Mouse (Mus musculus): ENCODE measurements around the gene Tmod1.

Gene Tmod1

GRCm38 (mm10) chr4:46089524-46090125 lies 50.9 kb downstream of the Tmod1 start:
- DNase-seq (ENCODE audit: low spot score in 2 of 2) = no peak

GRCm38 (mm10) chr4:46092429-46093076 lies 53.8 kb downstream of the Tmod1 start:
- DNase-seq (ENCODE audit: low spot score in 2 of 2) = no peak

- no peak for DNase-seq (ENCODE audit: low spot score in 2 of 2)
These were observed 56.4 kb downstream of the Tmod1 start for GRCm38 (mm10) chr4:46094916-46095825.

- no peak for DNase-seq (ENCODE audit: low spot score in 2 of 2)
These were observed 57.1 kb downstream of the Tmod1 start for GRCm38 (mm10) chr4:46095826-46096159.

- no peak for DNase-seq (ENCODE audit: low spot score in 2 of 2)
These were observed 57.8 kb downstream of the Tmod1 start for GRCm38 (mm10) chr4:46096546-46096945.

- no peak for DNase-seq (ENCODE audit: low spot score in 2 of 2)
These were observed 58.9 kb downstream of the Tmod1 start for GRCm38 (mm10) chr4:46097591-46097990.

- no peak for DNase-seq (ENCODE audit: low spot score in 2 of 2)
These were observed 60.4 kb downstream of the Tmod1 start for GRCm38 (mm10) chr4:46099132-46099531.

GRCm38 (mm10) chr4:46100539-46100938 lies 61.8 kb downstream of the Tmod1 start:
- DNase-seq (ENCODE audit: low spot score in 2 of 2) = no peak

- DNase-seq (ENCODE audit: low spot score in 2 of 2) = no peak
These were observed 62.5 kb downstream of the Tmod1 start for GRCm38 (mm10) chr4:46101211-46101711.

GRCm38 (mm10) chr4:46102078-46102769 lies 63.5 kb downstream of the Tmod1 start:
- no peak for DNase-seq (ENCODE audit: low spot score in 2 of 2)

GRCm38 (mm10) chr4:46110084-46110483 lies 71.3 kb downstream of the Tmod1 start:
- no peak for DNase-seq (ENCODE audit: low spot score in 2 of 2)

GRCm38 (mm10) chr4:46111361-46111760 lies 72.6 kb downstream of the Tmod1 start:
- no peak for DNase-seq (ENCODE audit: low spot score in 2 of 2)

- no peak for DNase-seq (ENCODE audit: low spot score in 2 of 2)
These were observed 76.6 kb downstream of the Tmod1 start for GRCm38 (mm10) chr4:46115308-46115707.

- no peak for DNase-seq (ENCODE audit: low spot score in 2 of 2)
These were observed 77.9 kb downstream of the Tmod1 start for GRCm38 (mm10) chr4:46116544-46117175.

- DNase-seq (ENCODE audit: low spot score in 2 of 2) = no peak
These were observed 78.8 kb downstream of the Tmod1 start for GRCm38 (mm10) chr4:46117536-46117935.

- DNase-seq (ENCODE audit: low spot score in 2 of 2) = no peak
These were observed 80.9 kb downstream of the Tmod1 start for GRCm38 (mm10) chr4:46119514-46120094.

GRCm38 (mm10) chr4:46120767-46121166 lies 82.0 kb downstream of the Tmod1 start:
- DNase-seq (ENCODE audit: low spot score in 2 of 2) = no peak

- no peak for DNase-seq (ENCODE audit: low spot score in 2 of 2)
These were observed 84.6 kb downstream of the Tmod1 start for GRCm38 (mm10) chr4:46123358-46123757.

- peak; percentile 45 to 48 for DNase-seq (ENCODE audit: low spot score in 2 of 2)
These were observed 87.8 kb downstream of the Tmod1 start for GRCm38 (mm10) chr4:46126541-46126940.

- DNase-seq (ENCODE audit: low spot score in 2 of 2) = no peak
These were observed 90.7 kb downstream of the Tmod1 start for GRCm38 (mm10) chr4:46129311-46130004.
